Mouse (Mus musculus) thymus, adult 2 months (tissue): ENCODE measurements at regions not wholly inside any gene's neighbourhood (a gene's known extent, or its start where the extent isn't known, plus 50 kb on each side); places are given as distances from the start of the nearest gene placed in this dataset.
"Not testable (repeated sequence)": the region's sequence is repeated elsewhere in the genome, so short reads cannot be mapped to it uniquely, and the experiment has no call there.

ENCODE experiments used
- DNase-seq: peaks from one replicate; pipeline ENCODE4 v3.0.0; 2021
- H3K27ac ChIP-seq: fragments of 200-500 bp; 2 replicates; pipeline ENCODE4 v1.5.1; 2012; ENCODE audit warnings: low read length, control low read depth; ENCODE audit not compliant: control insufficient read depth, insufficient read depth
- H3K27me3 ChIP-seq: fragments of 200-500 bp; 2 replicates; pipeline ENCODE4 v1.6.1; 2012; ENCODE audit warnings: mild to moderate bottlenecking, low read length, moderate library complexity, mixed read lengths; ENCODE audit not compliant: control insufficient read depth, insufficient read depth
- H3K36me3 ChIP-seq: fragments of 200-500 bp; 2 replicates; pipeline ENCODE4 v1.6.1; 2012; ENCODE audit warnings: mild to moderate bottlenecking, low read length, moderate library complexity; ENCODE audit not compliant: control insufficient read depth, insufficient read depth
- H3K4me1 ChIP-seq: fragments of 200-500 bp; replicated peaks from 2 replicates; pipeline ENCODE4 v1.6.1; 2012; ENCODE audit warnings: low read length; ENCODE audit not compliant: control insufficient read depth, insufficient read depth
- H3K4me3 ChIP-seq: fragments of 200-500 bp; 2 replicates; pipeline ENCODE4 v1.5.1; 2012; ENCODE audit warnings: mild to moderate bottlenecking, low read length, control low read depth, moderate library complexity; ENCODE audit not compliant: control insufficient read depth, insufficient read depth
- CTCF ChIP-seq: fragments of 200-500 bp; IDR thresholded peaks from 2 replicates; pipeline ENCODE4 v1.5.1; 2012; ENCODE audit warnings: mild to moderate bottlenecking, control low read depth, low read length, moderate library complexity, borderline replicate concordance; ENCODE audit not compliant: control insufficient read depth, poor library complexity, insufficient read depth; ENCODE audit errors: extremely low read depth
- POLR2A ChIP-seq: fragments of 200-500 bp; IDR thresholded peaks from 2 replicates; pipeline ENCODE4 v1.6.1; 2012; ENCODE audit warnings: mild to moderate bottlenecking, low read length, control low read depth, moderate library complexity; ENCODE audit not compliant: control insufficient read depth, poor library complexity, insufficient read depth; ENCODE audit errors: extremely low read depth
- WGBS: fragments of 180-500 bp; shearing (Covaris S2); methylation state at CpG from one replicate; pipeline ENCODE4 v1.1.7; 2018; 5-methylcytosine and 5-hydroxymethylcytosine counted together

DNA sequence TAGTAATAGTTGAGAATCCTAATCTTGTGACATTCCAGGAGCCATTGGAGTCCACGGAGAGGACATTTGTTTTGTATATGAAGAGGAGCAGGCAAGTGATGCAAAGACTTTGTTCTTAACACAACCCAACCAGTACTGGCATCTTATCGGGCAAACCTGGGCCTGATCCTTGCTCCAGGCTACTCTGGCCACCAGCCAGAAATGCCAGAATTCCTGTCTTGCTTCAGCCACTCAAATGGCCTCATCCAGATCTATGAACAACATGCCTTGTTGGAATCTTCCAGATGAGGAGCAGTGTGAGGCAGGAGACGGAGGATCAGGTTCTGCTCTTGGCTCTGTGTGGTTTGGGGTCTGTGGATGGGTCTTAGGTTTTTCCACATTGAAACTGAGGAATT lies 233.1 kb downstream of the Enc1 start:
- no peak overlapping the region for H3K4me3 ChIP-seq
- peaks cover 5% of the 10 kb centered on the region for H3K4me1 ChIP-seq
- WGBS: 96% methylated on average over 3 of the region's 3 CpGs
- TF ChIP-seq CTCF (no peak), POLR2A (no peak)
- H3K27ac ChIP-seq: no peak overlapping the region
- DNase-seq: no peak
- no peaks in the 10 kb centered on the region for H3K36me3 ChIP-seq
- no peaks in the 10 kb centered on the region for H3K27me3 ChIP-seq

DNA sequence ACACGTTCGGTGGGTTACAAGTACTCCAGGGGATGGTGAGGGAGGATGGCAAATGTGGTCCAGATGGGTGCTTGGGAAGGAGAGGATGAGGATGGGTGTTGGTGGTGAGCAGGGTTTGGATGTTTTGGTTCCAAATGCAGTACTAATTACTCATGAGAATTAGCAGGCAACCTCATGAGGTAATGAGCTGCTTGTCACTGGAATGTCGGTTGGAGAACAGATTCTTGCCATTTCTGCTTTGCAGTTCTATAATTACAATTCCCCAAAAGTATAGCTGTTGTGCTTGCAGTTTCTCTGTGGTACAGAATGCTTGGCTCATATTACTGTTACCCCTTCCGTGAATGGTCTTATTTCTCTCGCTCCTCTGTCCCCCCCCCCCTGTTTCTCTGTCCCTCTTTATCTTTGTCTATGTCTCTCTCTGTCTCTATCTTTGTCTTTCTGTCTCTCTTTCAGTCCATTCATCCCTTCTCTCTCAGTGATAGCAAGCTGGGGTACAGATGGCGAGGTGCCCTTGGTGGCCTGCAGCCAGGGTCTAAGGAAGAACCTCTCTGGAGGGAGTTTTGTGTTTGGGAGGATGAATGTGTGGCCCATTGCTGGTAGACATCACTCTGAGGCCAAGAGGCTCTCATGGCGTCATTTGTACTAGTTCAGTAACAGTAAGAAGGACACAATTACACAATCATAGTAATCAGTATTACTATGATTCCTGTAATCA lies 232.5 kb downstream of the Enc1 start:
- Histone ChIP-seq H3K27ac (no peak overlapping the region), H3K27me3 (no peaks in the 10 kb centered on the region), H3K4me1 (peaks cover 5% of the 10 kb centered on the region), H3K36me3 (no peaks in the 10 kb centered on the region), H3K4me3 (no peak overlapping the region)
- 97% methylated on average over 7 of the region's 7 CpGs for WGBS
- TF ChIP-seq POLR2A: no peak
- no peak for TF ChIP-seq CTCF
- no peak for DNase-seq

- H3K36me3 ChIP-seq: no peaks in the 10 kb centered on the region
- no peak for TF ChIP-seq POLR2A
- TF ChIP-seq CTCF: no peak
- H3K27me3 ChIP-seq: no peaks in the 10 kb centered on the region
- no peak overlapping the region for H3K4me3 ChIP-seq
- H3K4me1 ChIP-seq: peaks cover 5% of the 10 kb centered on the region
- 20% methylated on average over 10 of the region's 10 CpGs for WGBS
- no peak for DNase-seq
- H3K27ac ChIP-seq: no peak overlapping the region
These were observed 229.1 kb downstream of the Enc1 start for GRCm38 (mm10) chr13:97469999-97470398.

- no peak for DNase-seq
- Histone ChIP-seq H3K27ac (no peak overlapping the region), H3K4me3 (no peak overlapping the region), H3K36me3 (no peaks in the 10 kb centered on the region), H3K4me1 (peaks cover 5% of the 10 kb centered on the region), H3K27me3 (no peaks in the 10 kb centered on the region)
- WGBS: 89% methylated on average over 10 of the region's 10 CpGs
- TF ChIP-seq POLR2A: no peak
- no peak for TF ChIP-seq CTCF
These were observed 228.1 kb downstream of the Enc1 start for GRCm38 (mm10) chr13:97468874-97469593.

DNA sequence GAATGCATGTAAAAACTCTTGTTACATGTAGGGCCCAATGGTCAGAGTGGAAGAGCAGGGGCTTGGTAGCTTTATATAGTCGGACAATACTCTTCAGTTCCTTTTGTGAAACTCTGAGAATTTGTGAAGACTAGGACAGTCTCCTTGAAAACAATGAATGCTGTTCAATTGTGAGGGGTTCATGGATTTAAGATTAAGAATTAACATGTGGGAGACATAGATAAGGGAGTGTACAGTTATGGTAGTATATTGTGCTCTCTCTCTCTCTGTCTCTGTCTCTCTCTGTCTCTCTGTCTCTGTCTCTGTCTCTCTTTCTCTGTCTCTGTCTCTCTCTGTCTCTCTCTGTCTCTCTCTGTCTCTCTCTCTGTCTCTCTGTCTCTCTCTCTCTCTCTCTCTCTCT lies 225.7 kb downstream of the Enc1 start:
- 88% methylated on average over 1 of the region's 1 CpGs for WGBS
- not testable (repeated sequence) for H3K36me3 ChIP-seq, H3K27me3 ChIP-seq, H3K27ac ChIP-seq, DNase-seq, H3K4me1 ChIP-seq, H3K4me3 ChIP-seq

GRCm38 (mm10) chr13:97463798-97464197 lies 222.9 kb downstream of the Enc1 start:
- TF ChIP-seq CTCF: no peak
- no peak for TF ChIP-seq POLR2A
- Histone ChIP-seq H3K4me3 (no peak overlapping the region), H3K27ac (no peak overlapping the region), H3K4me1 (peaks cover 3% of the 10 kb centered on the region; the same call in 1 of the 2 replicates), H3K27me3 (no peaks in the 10 kb centered on the region), H3K36me3 (no peaks in the 10 kb centered on the region)
- DNase-seq: no peak
- 79% methylated on average over 8 of the region's 8 CpGs for WGBS
